Mouse (Mus musculus) megakaryocyte, embryonic 14.5 days (primary cell): ENCODE measurements around the gene Il27. TPM values are rescaled to one million over a fixed set of nuclear protein-coding genes. Genes with fewer than 3 reads are reported as not detected.
"Not testable (repeated sequence)": the region's sequence is repeated elsewhere in the genome, so short reads cannot be mapped to it uniquely, and the experiment has no call there.

Source experiments
- H3K27me3 ChIP-seq: replicated peaks from 2 replicates; pipeline ENCODE3; 2012; ENCODE audit warnings: inconsistent platforms
- H3K36me3 ChIP-seq: replicated peaks from 2 replicates; pipeline ENCODE3; 2012; ENCODE audit warnings: low read length, inconsistent platforms, mixed read lengths
- H3K4me1 ChIP-seq: 2 replicates; pipeline ENCODE4 v1.6.1; 2012; ENCODE audit warnings: inconsistent platforms
- H3K4me3 ChIP-seq: replicated peaks from 2 replicates; pipeline ENCODE3; 2012; ENCODE audit warnings: moderate library complexity, mild to moderate bottlenecking, inconsistent platforms
- H3K9me3 ChIP-seq: 2 replicates; pipeline ENCODE4 v1.6.1; 2012; ENCODE audit warnings: inconsistent platforms
- FLI1 ChIP-seq: IDR thresholded peaks from 2 replicates; pipeline ENCODE4 v1.6.1; 2012; ENCODE audit warnings: low read length, inconsistent platforms, mixed read lengths
- GATA1 ChIP-seq: IDR thresholded peaks from 3 replicates; pipeline ENCODE4 v1.6.1; 2012; ENCODE audit warnings: mixed read lengths, low read length, inconsistent platforms, borderline replicate concordance
- polyA plus RNA-seq: library from polyadenylated mRNA; stranded (reverse); fragments of >175 nt; gene quantifications from 2 replicates; pipeline ENCODE4 v1.2.3, GENCODE M21; 2012; ENCODE audit warnings: low replicate concordance; ENCODE audit not compliant: insufficient read depth

The Il27 gene
- 1.4 TPM in 1 of 2 replicates, not detected in the other for polyA plus RNA-seq

DNA sequence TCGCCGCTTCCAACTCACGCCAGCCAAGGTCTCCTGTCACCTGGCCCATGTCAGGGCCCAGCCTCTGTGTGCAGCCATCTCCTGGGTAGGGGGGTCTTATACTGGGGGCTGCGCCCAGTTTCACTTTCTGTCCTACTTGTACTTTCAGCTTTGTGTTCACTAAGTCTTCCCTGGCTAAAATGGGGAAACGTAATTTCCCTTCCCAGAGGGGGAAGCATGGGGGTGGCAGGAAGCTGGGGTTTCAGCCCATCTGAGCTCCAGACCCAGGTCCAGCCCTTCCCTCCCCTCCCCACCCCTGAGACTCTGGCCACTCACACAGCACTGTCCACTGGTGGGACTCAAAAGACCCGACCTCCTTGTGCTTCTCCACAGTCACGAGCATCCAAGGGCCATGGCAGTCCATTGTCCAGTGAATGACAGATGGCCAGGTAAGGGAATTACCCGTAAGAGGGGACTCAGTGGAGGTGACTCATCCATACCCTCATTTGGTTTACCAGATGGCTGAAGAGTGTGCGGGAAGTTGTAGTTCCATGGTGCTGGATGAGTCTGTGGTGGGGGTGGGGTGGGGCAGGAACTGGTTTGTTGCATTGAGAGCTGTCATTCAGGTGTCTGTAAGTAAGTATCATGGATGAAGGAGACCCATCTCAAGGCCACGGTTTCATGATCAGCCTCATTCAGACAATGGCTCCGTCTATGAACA, at the start of gene Il27:
Il27 (minus strand) TSS at position 80 of the 700 bp plus-strand sequence.
- TF ChIP-seq FLI1 (no peak), GATA1 (no peak)
- Histone ChIP-seq H3K4me1 (peaks cover 71% of the 10 kb centered on the region), H3K4me3 (peak within 1 kb of the TSS; percentile 77), H3K27me3 (peaks cover 53% of the 10 kb centered on the region), H3K36me3 (no peaks in the 10 kb centered on the region), H3K9me3 (no peaks in the 10 kb centered on the region)

DNA sequence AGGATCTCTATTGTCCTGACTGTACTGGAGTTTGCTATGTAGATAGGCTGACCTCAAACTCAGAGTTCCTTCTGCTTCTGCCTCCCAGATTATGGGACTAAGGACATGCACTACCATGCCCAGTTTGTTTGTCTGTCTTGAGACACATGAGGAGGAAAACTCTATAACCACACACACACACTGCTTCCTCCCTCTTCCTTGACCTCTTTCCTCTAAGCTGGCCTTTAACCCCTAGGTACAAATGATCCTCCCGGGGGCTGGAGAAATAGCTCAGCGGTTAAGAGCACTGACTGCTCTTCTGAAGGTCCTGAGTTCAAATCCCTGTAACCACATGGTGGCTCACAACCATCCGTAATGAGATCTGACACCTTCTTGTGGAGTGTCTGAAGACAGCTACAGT, 49.6 kb upstream of the Il27 start:
- Histone ChIP-seq H3K36me3 (peaks cover 24% of the 10 kb centered on the region), H3K4me3 (no peak overlapping the region), H3K9me3 (no peaks in the 10 kb centered on the region), H3K4me1 (peaks cover 69% of the 10 kb centered on the region), H3K27me3 (no peaks in the 10 kb centered on the region)
- TF ChIP-seq FLI1 (no peak), GATA1 (no peak)

DNA sequence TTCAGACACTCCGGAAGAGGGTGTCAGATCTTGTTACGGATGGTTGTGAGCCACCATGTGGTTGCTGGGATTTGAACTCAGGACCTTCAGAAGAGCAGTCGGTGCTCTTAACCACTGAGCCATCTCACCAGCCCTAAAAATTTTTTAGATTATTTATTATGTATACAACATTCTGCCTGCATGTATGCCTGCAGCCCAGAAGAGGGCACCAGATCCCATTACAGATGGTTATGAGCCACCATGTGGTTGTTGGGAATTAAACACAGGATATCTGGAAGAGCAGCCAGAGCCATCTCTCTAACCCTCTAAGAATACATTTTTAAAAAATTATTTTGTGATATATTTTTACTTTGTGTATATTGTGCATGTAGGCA, 48.5 kb upstream of the Il27 start:
- H3K9me3 ChIP-seq, H3K27me3 ChIP-seq, H3K4me3 ChIP-seq: not testable (repeated sequence)
- peaks cover 33% of the 10 kb centered on the region for H3K36me3 ChIP-seq
- H3K4me1 ChIP-seq, result peaks cover 65% of the 10 kb centered on the region

DNA sequence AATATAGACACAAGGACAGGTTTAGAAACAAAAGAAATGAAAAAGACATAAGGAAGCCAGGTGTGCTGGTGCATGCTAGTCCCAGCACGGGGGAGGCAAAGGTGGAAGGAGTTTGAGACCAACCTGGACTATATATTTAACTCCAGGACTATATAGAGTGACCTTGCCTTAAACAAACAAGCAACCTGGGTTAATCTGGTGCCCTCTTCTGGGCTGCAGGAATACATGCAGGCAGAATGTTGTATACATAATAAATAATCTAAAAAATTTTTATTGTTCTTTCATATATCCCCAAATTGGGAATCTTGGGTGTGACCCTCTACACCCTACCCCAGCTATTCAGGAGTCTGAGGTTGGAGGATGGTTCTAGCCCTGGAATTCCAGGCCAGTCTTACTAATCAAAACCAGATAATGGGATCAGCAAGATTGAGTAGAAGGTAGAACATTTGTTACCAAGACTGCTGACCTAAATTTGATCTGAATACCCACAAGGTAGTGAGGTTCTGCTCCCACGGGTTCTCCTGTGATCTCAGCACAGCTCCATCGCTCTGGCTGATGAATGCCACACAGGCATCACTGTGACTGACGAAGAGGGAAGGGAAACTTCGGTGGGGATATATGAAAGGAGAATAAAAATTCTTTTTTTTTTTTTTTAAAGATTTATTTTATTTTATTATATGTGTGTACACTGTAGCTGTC, 48.0 kb upstream of the Il27 start:
- peaks cover 34% of the 10 kb centered on the region for H3K36me3 ChIP-seq
- TF ChIP-seq FLI1 (no peak), GATA1 (no peak)
- no peaks in the 10 kb centered on the region for H3K9me3 ChIP-seq
- H3K4me1 ChIP-seq, result peaks cover 63% of the 10 kb centered on the region
- H3K27me3 ChIP-seq, result no peaks in the 10 kb centered on the region
- no peak overlapping the region for H3K4me3 ChIP-seq

DNA sequence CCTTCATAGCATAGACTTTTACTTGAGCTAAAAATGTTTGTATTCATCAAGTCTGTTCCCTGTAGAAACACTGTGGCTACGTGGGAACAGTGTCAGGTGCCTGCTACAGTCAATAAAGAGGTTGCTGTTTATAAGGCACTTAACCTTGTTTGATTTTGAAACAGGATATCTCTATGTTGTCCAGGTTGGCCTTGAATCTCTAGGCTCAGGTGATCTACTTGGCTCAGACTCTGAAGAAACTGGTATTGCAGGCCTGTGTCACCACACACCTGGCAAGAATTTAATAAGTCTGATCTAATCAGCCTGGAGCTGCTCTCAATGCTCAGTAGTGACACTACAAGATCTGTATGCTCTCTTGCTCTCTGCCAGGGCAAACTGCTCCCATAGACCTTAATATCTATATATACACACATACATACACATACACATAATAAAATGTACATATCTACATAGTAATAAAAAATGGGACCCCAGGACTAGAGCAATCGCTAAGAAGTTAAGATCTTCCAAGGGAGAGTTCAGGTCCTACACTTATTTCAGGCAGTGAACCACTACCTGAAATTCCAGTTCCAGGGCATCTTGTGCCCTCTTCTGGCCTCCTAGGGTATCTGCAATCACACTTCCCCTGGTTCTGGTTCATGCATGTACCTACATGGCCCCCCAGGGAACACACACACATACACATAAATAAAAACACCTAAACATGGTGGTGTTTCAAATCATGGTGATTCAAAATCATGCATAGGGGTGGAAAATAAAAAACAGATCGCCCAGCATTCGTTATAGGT, 42.2 kb upstream of the Il27 start:
- Histone ChIP-seq H3K9me3 (no peaks in the 10 kb centered on the region), H3K27me3 (no peaks in the 10 kb centered on the region), H3K4me3 (no peak overlapping the region), H3K36me3 (peaks cover 69% of the 10 kb centered on the region), H3K4me1 (peaks cover 61% of the 10 kb centered on the region)
- no peak for TF ChIP-seq GATA1
- no peak for TF ChIP-seq FLI1

DNA sequence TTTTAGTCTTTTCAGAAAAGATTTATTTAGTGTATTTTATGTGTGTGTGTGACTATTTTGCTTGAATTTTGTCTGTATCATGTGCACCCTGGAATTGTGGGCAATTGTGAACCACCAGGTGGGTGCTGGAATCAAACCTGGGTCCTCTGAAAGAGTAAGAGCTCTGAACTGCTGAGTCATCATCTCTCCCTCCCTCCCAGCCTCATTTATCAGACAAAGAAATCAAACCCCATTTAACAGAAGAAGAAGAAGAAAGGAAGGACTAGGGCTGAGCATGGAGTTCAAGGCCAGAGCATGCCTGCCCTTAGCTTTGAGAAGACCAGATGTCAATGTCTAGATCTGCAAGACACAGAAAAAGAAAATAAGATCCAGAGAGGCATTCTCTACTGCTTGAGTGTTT, 40.6 kb upstream of the Il27 start:
- TF ChIP-seq GATA1 (no peak), FLI1 (no peak)
- Histone ChIP-seq H3K27me3 (no peaks in the 10 kb centered on the region), H3K9me3 (no peaks in the 10 kb centered on the region)

DNA sequence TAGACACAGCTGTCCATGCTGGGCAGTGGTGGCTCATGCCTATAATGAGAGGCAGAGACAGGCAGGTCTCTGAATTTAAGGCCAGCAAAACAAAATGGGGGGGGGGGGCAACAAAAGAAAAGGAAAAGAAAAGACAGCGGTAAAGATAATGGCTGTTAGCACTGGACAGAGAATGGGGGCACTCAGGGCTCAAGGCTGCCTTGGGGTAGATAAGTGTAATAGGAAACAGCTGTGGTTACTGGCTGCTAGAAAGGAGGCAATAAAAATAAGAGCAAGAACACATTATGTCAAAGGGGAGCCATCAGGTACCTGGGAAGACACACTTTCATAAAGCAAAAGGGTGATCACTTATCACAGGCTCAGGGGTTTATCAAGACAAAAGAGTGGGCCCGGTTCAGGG, 37.7 kb upstream of the Il27 start:
- Histone ChIP-seq H3K27me3 (no peaks in the 10 kb centered on the region), H3K4me3 (peak overlapping the region; percentile 0), H3K9me3 (no peaks in the 10 kb centered on the region), H3K4me1 (peaks cover 91% of the 10 kb centered on the region), H3K36me3 (peaks cover 62% of the 10 kb centered on the region)
- TF ChIP-seq FLI1 (no peak), GATA1 (0 out of 3 replicates have a peak, but pooled peaks have one; percentile 39)

More for the DNA sequence above, 40.6 kb upstream of the Il27 start:
- H3K4me1 ChIP-seq, result peaks cover 72% of the 10 kb centered on the region
- peaks cover 74% of the 10 kb centered on the region for H3K36me3 ChIP-seq
- no peak overlapping the region for H3K4me3 ChIP-seq

DNA sequence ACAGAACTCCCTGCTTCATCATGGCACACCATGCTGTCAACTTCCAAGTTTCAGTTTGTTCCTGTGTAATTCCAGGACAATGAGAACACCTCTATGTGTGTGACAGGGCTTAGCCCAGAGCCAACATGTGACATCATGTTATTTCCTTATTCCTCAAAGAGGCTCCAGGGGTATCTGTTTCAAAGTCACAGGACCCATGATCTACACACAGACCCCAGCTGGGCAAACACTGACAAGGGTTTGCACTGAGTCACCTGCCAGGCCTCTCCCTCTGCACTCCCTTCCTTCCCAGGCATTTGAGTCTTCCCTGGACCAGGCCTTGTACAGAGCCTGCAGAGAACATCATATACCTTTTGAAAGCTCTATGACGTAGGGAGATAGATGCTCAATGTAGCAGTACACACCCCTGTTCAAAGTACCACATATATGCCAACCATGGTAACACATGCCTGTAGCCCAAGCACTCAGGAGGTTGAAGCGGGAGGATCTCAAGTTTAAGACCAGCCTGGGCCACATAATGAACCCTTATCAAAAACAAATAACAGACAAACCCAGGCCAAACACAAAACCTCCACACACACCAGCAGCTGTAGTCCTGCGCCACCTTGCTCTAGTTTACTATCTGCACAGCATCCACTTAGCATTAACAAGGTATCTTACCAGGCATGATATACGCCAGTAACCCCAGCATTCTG, 36.2 kb upstream of the Il27 start, which contains the start of gene Nupr1:
Nupr1 (minus strand) TSS at position 38 of the 695 bp plus-strand sequence.
- TF ChIP-seq GATA1, result no peak
- no peak for TF ChIP-seq FLI1
- Histone ChIP-seq H3K36me3 (peaks cover 61% of the 10 kb centered on the region), H3K9me3 (no peaks in the 10 kb centered on the region), H3K4me1 (peaks cover 97% of the 10 kb centered on the region), H3K27me3 (no peaks in the 10 kb centered on the region), H3K4me3 (no peak within 1 kb of the TSS)

DNA sequence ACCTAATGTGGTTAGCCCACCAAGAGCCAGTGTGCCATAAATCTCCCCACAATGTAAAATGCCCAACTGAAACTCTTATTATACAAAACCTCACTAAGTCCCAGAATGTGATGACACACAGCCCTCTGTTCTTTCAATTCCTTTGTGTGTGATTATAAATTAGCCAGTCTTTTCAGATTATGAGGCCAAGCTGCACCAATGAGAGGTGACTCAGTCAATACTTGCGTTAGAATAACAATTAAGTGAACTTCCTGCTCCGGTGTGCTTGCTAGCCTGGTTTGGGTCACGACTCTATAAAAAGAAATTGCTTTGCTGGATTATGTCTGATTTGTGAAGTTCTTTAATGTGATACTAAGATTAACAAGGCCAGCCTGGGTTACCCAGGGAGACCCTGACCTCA, 35.2 kb upstream of the Il27 start:
- H3K9me3 ChIP-seq, result no peaks in the 10 kb centered on the region
- peaks cover 59% of the 10 kb centered on the region for H3K36me3 ChIP-seq
- H3K4me3 ChIP-seq, result no peak overlapping the region
- no peak for TF ChIP-seq GATA1
- TF ChIP-seq FLI1, result no peak
- H3K4me1 ChIP-seq, result peaks cover 97% of the 10 kb centered on the region
- no peaks in the 10 kb centered on the region for H3K27me3 ChIP-seq

DNA sequence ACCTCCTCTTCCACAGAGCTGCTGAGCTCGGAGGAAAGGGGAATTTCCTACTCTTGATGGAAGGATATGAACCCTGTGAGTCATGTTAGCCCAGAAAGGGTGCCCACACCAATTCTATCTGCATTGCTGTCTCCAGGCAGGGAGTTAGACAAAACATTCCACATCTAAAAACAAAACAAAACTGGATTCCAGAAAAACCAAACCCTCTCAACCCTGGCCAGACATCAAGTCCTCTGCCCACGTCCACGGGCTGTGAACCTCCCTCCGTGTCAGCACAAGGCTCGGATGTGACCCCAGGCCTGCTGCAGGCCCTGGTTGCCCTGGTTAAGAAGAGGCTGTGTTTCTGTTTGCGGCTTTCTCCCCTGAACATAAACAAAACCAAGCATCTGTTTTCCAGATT, 33.4 kb upstream of the Il27 start:
- H3K4me1 ChIP-seq, result peaks cover 97% of the 10 kb centered on the region
- peaks cover 57% of the 10 kb centered on the region for H3K36me3 ChIP-seq
- no peaks in the 10 kb centered on the region for H3K27me3 ChIP-seq
- peak overlapping the region; percentile 50 for H3K4me3 ChIP-seq
- TF ChIP-seq GATA1 (no peak), FLI1 (no peak)
- no peaks in the 10 kb centered on the region for H3K9me3 ChIP-seq
